Mouse (Mus musculus) ES-Bruce4 (cell line): Measurements from ENCODE around the gene Fndc3b. TPM values are rescaled to one million over a fixed set of nuclear protein-coding genes. Genes with fewer than 3 reads are reported as not detected.

ENCODE experiments used
- H3K27ac ChIP-seq: 2 replicates; pipeline ENCODE4 v1.5.1; 2012; ENCODE audit warnings: low read length, inconsistent platforms; ENCODE audit not compliant: insufficient read depth
- H3K27me3 ChIP-seq: 2 replicates; pipeline ENCODE4 v1.6.1; 2012; ENCODE audit warnings: mild to moderate bottlenecking, low read length, inconsistent platforms; ENCODE audit not compliant: control insufficient read depth, poor library complexity, insufficient read depth, severe bottlenecking
- H3K36me3 ChIP-seq: 2 replicates; pipeline ENCODE4 v1.6.1; 2012; ENCODE audit warnings: inconsistent platforms, mild to moderate bottlenecking, low read length, moderate library complexity; ENCODE audit not compliant: control insufficient read depth, poor library complexity, insufficient read depth, severe bottlenecking
- H3K4me1 ChIP-seq: one replicate; pipeline ENCODE4 v1.8.1; 2011; ENCODE audit warnings: low read length; ENCODE audit not compliant: control insufficient read depth, insufficient read depth
- H3K4me3 ChIP-seq: 2 replicates; pipeline ENCODE4 v1.5.1; 2011; ENCODE audit warnings: low read depth, mild to moderate bottlenecking, low read length
- H3K9ac ChIP-seq: 2 replicates; pipeline ENCODE4 v1.6.1; 2012; ENCODE audit warnings: low read depth, mild to moderate bottlenecking, inconsistent platforms; ENCODE audit not compliant: poor library complexity, severe bottlenecking
- H3K9me3 ChIP-seq: replicated peaks from 2 replicates; pipeline ENCODE4 v1.6.1; 2012; ENCODE audit warnings: mild to moderate bottlenecking, low read length, inconsistent platforms; ENCODE audit not compliant: control insufficient read depth, poor library complexity, insufficient read depth, severe bottlenecking
- CTCF ChIP-seq: IDR thresholded peaks from one replicate; pipeline ENCODE4 v1.8.1; 2011; ENCODE audit warnings: low read depth, low read length
- EP300 ChIP-seq: IDR thresholded peaks from 2 replicates; pipeline ENCODE4 v1.6.1; 2011; ENCODE audit warnings: low read depth, low read length; ENCODE audit not compliant: insufficient read depth
- POLR2A ChIP-seq: IDR thresholded peaks from one replicate; pipeline ENCODE4 v1.8.1; 2011; ENCODE audit warnings: low read length; ENCODE audit not compliant: insufficient read depth
- polyA plus RNA-seq: library from polyadenylated mRNA; stranded (reverse); fragments of >200 nt; gene quantifications from 2 replicates; pipeline ENCODE4 v1.2.4, GENCODE M21; 2011; ENCODE audit warnings: low read depth; ENCODE audit not compliant: missing spikeins, insufficient read depth, insufficient read length

Gene Fndc3b
- polyA plus RNA-seq, 1 experiment, result 36.7 TPM

- H3K27ac ChIP-seq, result no peak overlapping the region
- TF ChIP-seq EP300 (no peak), CTCF (no peak), POLR2A (no peak)
These were observed 93.4 kb downstream of the Fndc3b start for GRCm38 (mm10) chr3:27617733-27618132.

GRCm38 (mm10) chr3:27617237-27617499 is 93.9 kb downstream of the Fndc3b start:
- Histone ChIP-seq H3K9me3 (no peaks in the 10 kb centered on the region), H3K27me3 (no peaks in the 10 kb centered on the region), H3K27ac (no peak overlapping the region), H3K9ac (no peak overlapping the region), H3K36me3 (no peaks in the 10 kb centered on the region), H3K4me1 (no peaks in the 10 kb centered on the region), H3K4me3 (no peak overlapping the region)
- TF ChIP-seq EP300, result no peak
- no peak for TF ChIP-seq POLR2A
- no peak for TF ChIP-seq CTCF

More at GRCm38 (mm10) chr3:27617733-27618132, 93.4 kb downstream of the Fndc3b start:
- Histone ChIP-seq H3K9ac (no peak overlapping the region), H3K36me3 (no peaks in the 10 kb centered on the region), H3K27me3 (no peaks in the 10 kb centered on the region), H3K9me3 (no peaks in the 10 kb centered on the region), H3K4me3 (no peak overlapping the region), H3K4me1 (no peaks in the 10 kb centered on the region)

- no peak for TF ChIP-seq POLR2A
- no peak for TF ChIP-seq CTCF
- no peak for TF ChIP-seq EP300
- Histone ChIP-seq H3K9me3 (no peaks in the 10 kb centered on the region), H3K27ac (no peak overlapping the region), H3K4me1 (no peaks in the 10 kb centered on the region), H3K36me3 (no peaks in the 10 kb centered on the region), H3K9ac (no peak overlapping the region), H3K27me3 (no peaks in the 10 kb centered on the region), H3K4me3 (no peak overlapping the region)
These were observed 94.5 kb downstream of the Fndc3b start for GRCm38 (mm10) chr3:27616421-27617236.

- no peaks in the 10 kb centered on the region for H3K9me3 ChIP-seq
- H3K4me1 ChIP-seq, result no peaks in the 10 kb centered on the region
- no peak overlapping the region for H3K27ac ChIP-seq
- H3K36me3 ChIP-seq, result no peaks in the 10 kb centered on the region
- H3K4me3 ChIP-seq, result no peak overlapping the region
- TF ChIP-seq CTCF (no peak), EP300 (no peak), POLR2A (no peak)
- H3K27me3 ChIP-seq, result no peaks in the 10 kb centered on the region
- H3K9ac ChIP-seq, result no peak overlapping the region
These were observed 95.6 kb downstream of the Fndc3b start for GRCm38 (mm10) chr3:27615479-27615878.

GRCm38 (mm10) chr3:27613828-27614227 is 97.3 kb downstream of the Fndc3b start:
- H3K4me3 ChIP-seq, result no peak overlapping the region
- no peaks in the 10 kb centered on the region for H3K4me1 ChIP-seq
- H3K9ac ChIP-seq, result no peak overlapping the region
- H3K27me3 ChIP-seq, result no peaks in the 10 kb centered on the region
- no peaks in the 10 kb centered on the region for H3K36me3 ChIP-seq
- TF ChIP-seq EP300 (no peak), CTCF (no peak), POLR2A (no peak)
- no peaks in the 10 kb centered on the region for H3K9me3 ChIP-seq
- no peak overlapping the region for H3K27ac ChIP-seq

GRCm38 (mm10) chr3:27613011-27613410 is 98.1 kb downstream of the Fndc3b start:
- no peak for TF ChIP-seq POLR2A
- Histone ChIP-seq H3K9me3 (no peaks in the 10 kb centered on the region), H3K4me1 (no peaks in the 10 kb centered on the region), H3K4me3 (no peak overlapping the region), H3K9ac (no peak overlapping the region), H3K27me3 (no peaks in the 10 kb centered on the region), H3K36me3 (no peaks in the 10 kb centered on the region), H3K27ac (no peak overlapping the region)
